9 mouse cellular contexts compared by ENCODE assay signal in the genomic region with DNA sequence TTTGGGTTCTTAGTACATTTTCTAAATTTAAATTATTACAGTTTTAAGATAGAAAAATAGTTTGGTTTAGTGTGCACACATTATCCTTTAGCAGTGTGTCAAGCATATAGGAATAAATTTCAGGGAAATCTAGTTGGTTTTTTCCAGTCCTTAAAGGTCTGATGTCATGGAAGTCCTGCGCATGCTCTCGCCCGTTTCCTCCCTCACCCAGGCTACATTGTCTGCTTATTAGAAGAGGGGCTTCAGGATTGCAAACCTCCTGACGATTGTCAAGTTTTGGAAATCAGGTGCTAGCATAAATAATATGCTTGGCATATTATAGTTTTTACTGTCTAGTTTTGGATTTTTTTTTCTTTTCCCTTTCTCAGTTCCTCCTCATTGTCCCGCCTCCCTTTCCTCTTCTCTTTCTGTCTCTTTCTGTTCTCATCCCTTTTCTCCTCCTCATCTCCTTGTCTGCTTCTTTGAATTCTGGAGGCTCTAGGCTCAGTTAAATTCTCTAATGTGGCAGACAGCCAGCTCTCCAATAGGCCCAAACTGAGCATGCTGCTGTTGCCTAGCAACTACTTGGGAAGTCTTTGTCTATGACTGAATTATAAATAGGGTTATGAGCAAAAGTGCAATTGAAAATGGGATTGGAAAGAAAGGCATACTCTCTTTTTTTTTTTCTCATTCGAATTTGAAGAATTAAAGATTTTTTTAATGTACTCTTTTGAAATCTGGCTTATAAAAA. TPM values are rescaled to one million over a fixed set of nuclear protein-coding genes. Genes with fewer than 3 reads are reported as not detected.
DNase-seq lines count a peak whose midpoint lies in the region; ATAC-seq and TF ChIP-seq lines count a peak whose summit lies in the region.
"Had no signal": no experiment of that assay in that cellular context is flagged by ENCODE, and none has a peak within 500 bp of the region (broad histone marks: within the 10 kb centered on the region; RNA-seq: fewer than 3 reads in every experiment).

No protein-coding gene starts in this region.

- H3K36me3 ChIP-seq in heart, embryonic 14.5 days (ENCODE audit: control insufficient read depth, insufficient read depth, low read length): no peaks in the 10 kb centered on the region
- no peaks in the 10 kb centered on the region; the same call in 1 of the 2 replicates for H3K36me3 ChIP-seq in midbrain, embryonic 10.5 days

- no peak overlapping the region; the same call in 1 of the 2 replicates for H3K4me2 ChIP-seq in heart, embryonic 14.5 days (ENCODE audit: low read length)

- H3K9me3 ChIP-seq in heart, embryonic 14.5 days (ENCODE audit: control insufficient read depth, low read length): no peaks in the 10 kb centered on the region
- no peaks in the 10 kb centered on the region for H3K9me3 ChIP-seq in midbrain, embryonic 10.5 days (replicated peaks)

- H3K9ac ChIP-seq in heart, embryonic 14.5 days (ENCODE audit: low read length): peak overlapping the region; percentile 43
- H3K9ac ChIP-seq: liver, embryonic 14.5 days had no signal

- H3K27me3 ChIP-seq in heart, embryonic 14.5 days (ENCODE audit: control insufficient read depth, insufficient read depth, low read length): no peaks in the 10 kb centered on the region
- H3K27me3 ChIP-seq in midbrain, embryonic 10.5 days (ENCODE audit: low read depth, poor library complexity, severe bottlenecking): no peaks in the 10 kb centered on the region

- peaks cover 16% of the 10 kb centered on the region for H3K4me1 ChIP-seq in lung, adult 2 months (ENCODE audit: control insufficient read depth, insufficient read depth, low read length)
- H3K4me1 ChIP-seq in heart, embryonic 14.5 days (ENCODE audit: control insufficient read depth in 2 of 2, insufficient read depth in 2 of 2, low read length in 2 of 2): peaks cover 11 to 35% of the 10 kb centered on the region in 2 experiments
- peaks cover 50% of the 10 kb centered on the region for H3K4me1 ChIP-seq in midbrain, embryonic 10.5 days

- no peak for TF ChIP-seq CTCF in lung, adult 2 months (IDR thresholded peaks at IDR 0.05; ENCODE audit: insufficient read depth, low read length)

- 46% methylated on average over 6 of the region's 6 CpGs for WGBS in lung, adult 2 months
- WGBS in heart, embryonic 14.5 days: 56% methylated on average over 6 of the region's 6 CpGs
- 68% methylated on average over 6 of the region's 6 CpGs for WGBS in midbrain, embryonic 10.5 days

- 0 out of 2 replicates have a peak, but pooled peaks have one; percentile 56 for ATAC-seq in heart, embryonic 14.5 days (ENCODE audit: insufficient number of reproducible peaks, insufficient read depth, low FRiP score, low read depth)
- ATAC-seq in megakaryocyte, adult 5-6 weeks (ENCODE audit: poor library complexity, severe bottlenecking): no peak
- ATAC-seq in megakaryocyte-erythroid progenitor cell, adult 5-6 weeks (replicated peaks; ENCODE audit: low FRiP score, low TSS enrichment, poor library complexity, severe bottlenecking): no peak

- no peak overlapping the region for H3K4me3 ChIP-seq in lung, adult 2 months (replicated peaks; ENCODE audit: extremely low read depth, low read depth, low read length)
- no peak overlapping the region for H3K4me3 ChIP-seq in heart, embryonic 14.5 days (ENCODE audit: control insufficient read depth in 1 of 2, insufficient read depth in 1 of 2, low read depth in 1 of 2, low read length in 2 of 2)
- H3K4me3 ChIP-seq in midbrain, embryonic 10.5 days: no peak overlapping the region

- peak overlapping the region; percentile 73 to 80 for H3K27ac ChIP-seq in heart, embryonic 14.5 days (replicated peaks in 1 of 2; ENCODE audit: control insufficient read depth in 1 of 2, insufficient read depth in 1 of 2, low read depth in 2 of 2, low read length in 2 of 2)
- H3K27ac ChIP-seq in midbrain, embryonic 10.5 days (replicated peaks): peak overlapping the region; percentile 77
- H3K27ac ChIP-seq: liver, embryonic 14.5 days had no signal

- peak; percentile 28 to 73 for DNase-seq in lung, adult 18-20 months
- no peak for DNase-seq in lung, adult 2 months
- peak; percentile 67 for DNase-seq in embryo, embryonic 10.5 days (ENCODE audit: low spot score)
- DNase-seq in kidney, postnatal 36 days: peak; percentile 69 to 81
- peak; percentile 39 for DNase-seq in midbrain, embryonic 10.5 days (ENCODE audit: low spot score)

- no peak for TF ChIP-seq POLR2A in lung, adult 2 months (IDR thresholded peaks at IDR 0.05; ENCODE audit: borderline replicate concordance, extremely low read depth, low read depth, low read length)

RNA-seq across cellular contexts. Expression of a gene that starts 42.2 kb away (rescaled TPM):
- polyA plus RNA-seq in lung, adult 2 months (2012; rRNA removed): 24.8 and 28.3 TPM in 2 replicates
- polyA plus RNA-seq in heart, embryonic 14.5 days (2014; fragmentation: Nextera tagmentation; extraction: Ambion mirVana): 40.8 and 47.0 TPM in 2 replicates
- 37.4 and 45.7 TPM in 2 replicates for polyA plus RNA-seq in midbrain, embryonic 10.5 days (2016; fragmentation: Nextera tagmentation; extraction: Ambion mirVana)
- 101 and 129 TPM in 2 replicates for total RNA-seq in megakaryocyte, adult 5-6 weeks (2015)
- 80.1 and 84.8 TPM in 2 replicates for total RNA-seq in megakaryocyte, adult 5-6 weeks (2017)
- total RNA-seq in megakaryocyte-erythroid progenitor cell, adult 5-6 weeks (2014; fragmentation: Nextera tagmentation): 121 and 135 TPM in 2 replicates
- total RNA-seq in megakaryocyte-erythroid progenitor cell, adult 5-6 weeks (2017): 50.3 and 61.7 TPM in 2 replicates
